Mouse (Mus musculus) CH12.LX (cell line): ENCODE measurements around the gene Rnf41. TPM values are rescaled to one million over a fixed set of nuclear protein-coding genes. Genes with fewer than 3 reads are reported as not detected.

ENCODE experiments used
- DNase-seq: peaks from one replicate; pipeline ENCODE4 v3.0.0-alpha.2; 2013; ENCODE audit errors: extremely low read depth
- H3K27ac ChIP-seq: 2 replicates; pipeline ENCODE4 v1.5.1; 2012; ENCODE audit warnings: low read depth, mild to moderate bottlenecking, control low read depth, moderate library complexity; ENCODE audit not compliant: insufficient read depth
- H3K27me3 ChIP-seq: replicated peaks from 2 replicates; pipeline ENCODE3; 2012; ENCODE audit warnings: inconsistent platforms
- H3K36me3 ChIP-seq, 2 experiments: replicated peaks in 1 of 2; 2 replicates each; pipeline versions ENCODE3 to v1.6.1; 2012; ENCODE audit warnings: inconsistent platforms in 1 of 2, low read length in 1 of 2, mild to moderate bottlenecking in 1 of 2, mixed read lengths in 1 of 2, moderate library complexity in 1 of 2; ENCODE audit not compliant: control insufficient read depth in 1 of 2, insufficient read depth in 1 of 2
- H3K4me1 ChIP-seq, 2 experiments: 2 replicates each; pipeline ENCODE4 v1.6.1; 2012; ENCODE audit warnings: inconsistent platforms in 1 of 2, moderate library complexity in 1 of 2; ENCODE audit not compliant: insufficient read depth in 2 of 2, control insufficient read depth in 1 of 2
- H3K4me2 ChIP-seq: 2 replicates; pipeline ENCODE4 v1.6.1; 2012; ENCODE audit warnings: low read depth, mild to moderate bottlenecking, control low read depth; ENCODE audit not compliant: poor library complexity, insufficient read depth, severe bottlenecking
- H3K4me3 ChIP-seq, 3 experiments: fragments of 150-350 bp in 1 of 3; sonication (generic) in 1 of 3; replicated peaks in 1 of 3; 2 replicates each; pipeline versions ENCODE3 to v1.5.1; 2011 to 2012; ENCODE audit warnings: low read depth in 2 of 3, low read length in 2 of 3, mild to moderate bottlenecking in 2 of 3, moderate library complexity in 2 of 3, control low read depth in 1 of 3, improper control_type of control experiment in 1 of 3, inconsistent platforms in 1 of 3, mixed read lengths in 1 of 3; ENCODE audit not compliant: poor library complexity in 1 of 3
- H3K79me2 ChIP-seq: replicated peaks from 2 replicates; pipeline ENCODE4 v1.6.1; 2012; ENCODE audit warnings: mild to moderate bottlenecking, moderate library complexity; ENCODE audit not compliant: control insufficient read depth, poor library complexity, insufficient read depth, severe bottlenecking; ENCODE audit errors: extremely low read depth
- H3K9ac ChIP-seq: 2 replicates; pipeline ENCODE4 v1.6.1; 2012; ENCODE audit warnings: low read depth, mild to moderate bottlenecking, control low read depth, moderate library complexity; ENCODE audit not compliant: insufficient read depth
- H3K9me3 ChIP-seq: replicated peaks from 2 replicates; pipeline ENCODE3; 2012; ENCODE audit warnings: low read length, inconsistent platforms, mixed read lengths
- BHLHE40 ChIP-seq: IDR thresholded peaks from 2 replicates; pipeline ENCODE4 v1.6.1; 2011; ENCODE audit warnings: mild to moderate bottlenecking, low read depth, low read length, improper control_type of control experiment
- CHD2 ChIP-seq: IDR thresholded peaks from 2 replicates; pipeline ENCODE4 v1.6.1; 2011; ENCODE audit warnings: low read length, improper control_type of control experiment
- ETS1 ChIP-seq: conservative IDR thresholded peaks from 2 replicates; pipeline ENCODE4 v1.6.1; 2012; ENCODE audit warnings: low read depth, mild to moderate bottlenecking, inconsistent platforms, low read length, improper control_type of control experiment, moderate library complexity
- GABPA ChIP-seq: IDR thresholded peaks from 2 replicates; pipeline ENCODE4 v1.6.1; 2012; ENCODE audit warnings: low read depth, low read length, improper control_type of control experiment, inconsistent platforms; ENCODE audit not compliant: insufficient replicate concordance
- HCFC1 ChIP-seq: IDR thresholded peaks from 2 replicates; pipeline ENCODE4 v1.6.1; 2012; ENCODE audit warnings: low read depth, mild to moderate bottlenecking, inconsistent platforms, low read length, improper control_type of control experiment
- JUN ChIP-seq: IDR thresholded peaks from 2 replicates; pipeline ENCODE4 v1.6.1; 2011; ENCODE audit warnings: low read depth, mild to moderate bottlenecking, low read length, improper control_type of control experiment, moderate library complexity; ENCODE audit not compliant: insufficient read depth
- MAFK ChIP-seq: IDR thresholded peaks from 2 replicates; pipeline ENCODE4 v1.6.1; 2011; ENCODE audit warnings: low read length, improper control_type of control experiment; ENCODE audit not compliant: insufficient replicate concordance
- MYC ChIP-seq: IDR thresholded peaks from 2 replicates; pipeline ENCODE4 v1.6.1; 2011; ENCODE audit warnings: low read depth, mild to moderate bottlenecking, improper control_type of control experiment, low read length
- NRF1 ChIP-seq: IDR thresholded peaks from 2 replicates; pipeline ENCODE4 v1.6.1; 2014; ENCODE audit warnings: low read depth, mild to moderate bottlenecking, inconsistent platforms, low read length, improper control_type of control experiment, moderate library complexity
- POLR2AphosphoS2 ChIP-seq: IDR thresholded peaks from 2 replicates; pipeline ENCODE4 v1.6.1; 2011; ENCODE audit warnings: low read depth, low read length, improper control_type of control experiment
- RAD21 ChIP-seq: IDR thresholded peaks from 2 replicates; pipeline ENCODE4 v1.6.1; 2011; ENCODE audit warnings: low read depth, mild to moderate bottlenecking, low read length, improper control_type of control experiment, moderate library complexity
- RCOR1 ChIP-seq: conservative IDR thresholded peaks from 2 replicates; pipeline ENCODE4 v1.6.1; 2012; ENCODE audit warnings: low read depth, mild to moderate bottlenecking, inconsistent platforms, low read length, improper control_type of control experiment
- SIN3A ChIP-seq: IDR thresholded peaks from 2 replicates; pipeline ENCODE4 v1.6.1; 2012; ENCODE audit warnings: low read length, improper control_type of control experiment, inconsistent platforms
- TBP ChIP-seq: conservative IDR thresholded peaks from 2 replicates; pipeline ENCODE4 v1.6.1; 2011; ENCODE audit warnings: low read depth, low read length, improper control_type of control experiment
- TCF12 ChIP-seq: IDR thresholded peaks from 2 replicates; pipeline ENCODE4 v1.6.1; 2014; ENCODE audit warnings: low read depth, mild to moderate bottlenecking, inconsistent platforms, low read length, improper control_type of control experiment
- UBTF ChIP-seq: IDR thresholded peaks from 2 replicates; pipeline ENCODE4 v1.6.1; 2012; ENCODE audit warnings: low read depth, mild to moderate bottlenecking, inconsistent platforms, low read length, improper control_type of control experiment, moderate library complexity
- USF1 ChIP-seq: IDR thresholded peaks from 2 replicates; pipeline ENCODE4 v1.6.1; 2014; ENCODE audit warnings: low read depth, mild to moderate bottlenecking, inconsistent platforms, low read length, improper control_type of control experiment
- USF2 ChIP-seq: conservative IDR thresholded peaks from 2 replicates; pipeline ENCODE4 v1.6.1; 2011; ENCODE audit warnings: low read depth, low read length, improper control_type of control experiment
- ZC3H11A ChIP-seq: IDR thresholded peaks from 2 replicates; pipeline ENCODE4 v1.6.1; 2012; ENCODE audit warnings: low read depth, mild to moderate bottlenecking, inconsistent platforms, low read length, improper control_type of control experiment
- ZKSCAN1 ChIP-seq: IDR thresholded peaks from 2 replicates; pipeline ENCODE4 v1.6.1; 2012; ENCODE audit warnings: low read depth, inconsistent platforms, low read length, improper control_type of control experiment, borderline replicate concordance
- ZNF384 ChIP-seq: IDR thresholded peaks from 2 replicates; pipeline ENCODE4 v1.6.1; 2012; ENCODE audit warnings: low read depth, low read length, improper control_type of control experiment, inconsistent platforms
- dilution Hi-C: fragments of 300-500 bp; cut with MboI; formaldehyde crosslinking; loops from 2 replicates; pipeline ENCODE4 v1.14.3; 2020; ENCODE audit warnings: low sequenced_read_pairs; ENCODE audit not compliant: extremely low pct_unique_long_range_greater_than_20kb, extremely low pct_ligation_motif_present
- in situ Hi-C: fragments of 300-500 bp; cut with MboI; formaldehyde crosslinking; loops from 3 replicates; pipeline ENCODE4 v1.14.3; 2019; ENCODE audit warnings: low sequenced_read_pairs, low pct_ligation_motif_present, low pct_unique_long_range_greater_than_20kb, mixed read lengths
- polyA plus RNA-seq: library from polyadenylated mRNA; unstranded; fragments of >175 nt; gene quantifications from 2 replicates; pipeline ENCODE4 v1.2.1, GENCODE M21; 2012; ENCODE audit warnings: low read depth; ENCODE audit not compliant: insufficient read length
- total RNA-seq, 2 experiments: library from RNA; depleted of rRNA; stranded (reverse); fragments of 300-350 nt in 1 of 2; fragments of >200 nt in 1 of 2; gene quantifications; 2 replicates each; pipeline ENCODE4 v1.2.3; 2012 to 2014

Gene Rnf41
- total and polyA plus RNA-seq, 3 experiments: 15.3 to 19.9 (median 17.4) TPM

- no peaks in the 10 kb centered on the region for H3K27me3 ChIP-seq
- no peaks in the 10 kb centered on the region for H3K9me3 ChIP-seq
- peak overlapping the region; percentile 49 to 93 (median 68) for H3K4me3 ChIP-seq
- H3K27ac ChIP-seq: peak overlapping the region; percentile 99
- H3K36me3 ChIP-seq: peaks cover 8 to 21% of the 10 kb centered on the region in 2 experiments
- H3K79me2 ChIP-seq: no peaks in the 10 kb centered on the region
- in situ Hi-C loops: no loop called here
- no peak for TF ChIP-seq NRF1
- no peak for TF ChIP-seq ZNF384
- no peak for TF ChIP-seq RAD21
- TF ChIP-seq POLR2AphosphoS2: no peak
- no peak for TF ChIP-seq SIN3A
- peak; percentile 84; the same call in 1 of the 2 replicates for TF ChIP-seq TBP
- TF ChIP-seq ZC3H11A: no peak
- TF ChIP-seq, all 38 proteins: peak for 1
- DNase-seq: no peak
- peak overlapping the region; percentile 37 for H3K4me2 ChIP-seq
- H3K4me1 ChIP-seq: peaks cover 3 to 22% of the 10 kb centered on the region in 2 experiments; a peak in 3 of 4 replicates
- H3K9ac ChIP-seq: peak overlapping the region; percentile 77
- dilution Hi-C loops: no loop called here
These were observed 42.3 kb upstream of the Rnf41 start for GRCm38 (mm10) chr10:128369218-128369543.

GRCm38 (mm10) chr10:128369599-128369998, 41.9 kb upstream of the Rnf41 start:
- Histone ChIP-seq H3K79me2 (no peaks in the 10 kb centered on the region), H3K9ac (peak overlapping the region; percentile 77), H3K36me3 (peaks cover 6 to 17% of the 10 kb centered on the region in 2 experiments), H3K9me3 (no peaks in the 10 kb centered on the region), H3K4me3 (peak overlapping the region in 2 of 3 experiments; percentile 49 to 68), H3K4me2 (peak overlapping the region; percentile 37), H3K27me3 (no peaks in the 10 kb centered on the region), H3K4me1 (peaks cover 3 to 22% of the 10 kb centered on the region in 2 experiments; a peak in 3 of 4 replicates), H3K27ac (peak overlapping the region; percentile 99; the same call in 1 of the 2 replicates)
- in situ Hi-C loops: no loop called here
- no peak for DNase-seq
- no peak for TF ChIP-seq ZC3H11A
- no peak for TF ChIP-seq CHD2
- no peak for TF ChIP-seq SIN3A
- TF ChIP-seq ZKSCAN1: no peak
- no peak for TF ChIP-seq HCFC1
- TF ChIP-seq UBTF: no peak
- no peak for TF ChIP-seq MYC
- no peak for TF ChIP-seq ETS1
- dilution Hi-C loops: no loop called here

- Histone ChIP-seq H3K4me3 (no peak overlapping the region), H3K4me2 (no peak overlapping the region), H3K36me3 (peaks cover 4 to 12% of the 10 kb centered on the region in 2 experiments), H3K27ac (no peak overlapping the region), H3K9me3 (no peaks in the 10 kb centered on the region), H3K27me3 (no peaks in the 10 kb centered on the region), H3K79me2 (no peaks in the 10 kb centered on the region), H3K9ac (no peak overlapping the region), H3K4me1 (peaks cover 3 to 22% of the 10 kb centered on the region in 2 experiments; a peak in 3 of 4 replicates)
- dilution Hi-C loops: no loop called here
- no peak for DNase-seq
- in situ Hi-C loops: no loop called here
- TF ChIP-seq USF1 (no peak), RCOR1 (no peak), GABPA (no peak), MAFK (no peak), BHLHE40 (no peak), ZKSCAN1 (no peak), JUN (no peak), TCF12 (no peak), USF2 (no peak), HCFC1 (no peak), SIN3A (no peak)
These were observed 41.4 kb upstream of the Rnf41 start for GRCm38 (mm10) chr10:128370021-128370420.
